Mouse (Mus musculus) thymus, adult 2 months (tissue): ENCODE measurements around the gene C530008M17Rik. TPM values are rescaled to one million over a fixed set of nuclear protein-coding genes. Genes with fewer than 3 reads are reported as not detected.

Experiments used
- DNase-seq: peaks from one replicate; pipeline ENCODE4 v3.0.0; 2021
- H3K27ac ChIP-seq: fragments of 200-500 bp; 2 replicates; pipeline ENCODE4 v1.5.1; 2012; ENCODE audit warnings: low read length, control low read depth; ENCODE audit not compliant: control insufficient read depth, insufficient read depth
- H3K27me3 ChIP-seq: fragments of 200-500 bp; 2 replicates; pipeline ENCODE4 v1.6.1; 2012; ENCODE audit warnings: mild to moderate bottlenecking, low read length, moderate library complexity, mixed read lengths; ENCODE audit not compliant: control insufficient read depth, insufficient read depth
- H3K36me3 ChIP-seq: fragments of 200-500 bp; 2 replicates; pipeline ENCODE4 v1.6.1; 2012; ENCODE audit warnings: mild to moderate bottlenecking, low read length, moderate library complexity; ENCODE audit not compliant: control insufficient read depth, insufficient read depth
- H3K4me1 ChIP-seq: fragments of 200-500 bp; replicated peaks from 2 replicates; pipeline ENCODE4 v1.6.1; 2012; ENCODE audit warnings: low read length; ENCODE audit not compliant: control insufficient read depth, insufficient read depth
- H3K4me3 ChIP-seq: fragments of 200-500 bp; 2 replicates; pipeline ENCODE4 v1.5.1; 2012; ENCODE audit warnings: mild to moderate bottlenecking, low read length, control low read depth, moderate library complexity; ENCODE audit not compliant: control insufficient read depth, insufficient read depth
- CTCF ChIP-seq: fragments of 200-500 bp; IDR thresholded peaks from 2 replicates; pipeline ENCODE4 v1.5.1; 2012; ENCODE audit warnings: mild to moderate bottlenecking, control low read depth, low read length, moderate library complexity, borderline replicate concordance; ENCODE audit not compliant: control insufficient read depth, poor library complexity, insufficient read depth; ENCODE audit errors: extremely low read depth
- POLR2A ChIP-seq: fragments of 200-500 bp; IDR thresholded peaks from 2 replicates; pipeline ENCODE4 v1.6.1; 2012; ENCODE audit warnings: mild to moderate bottlenecking, low read length, control low read depth, moderate library complexity; ENCODE audit not compliant: control insufficient read depth, poor library complexity, insufficient read depth; ENCODE audit errors: extremely low read depth
- WGBS: fragments of 180-500 bp; shearing (Covaris S2); methylation state at CpG from one replicate; pipeline ENCODE4 v1.1.7; 2018; 5-methylcytosine and 5-hydroxymethylcytosine counted together
- polyA plus RNA-seq: library from polyadenylated mRNA; depleted of rRNA; stranded (reverse); fragments of >200 nt; gene quantifications from 2 replicates; pipeline ENCODE4 v1.2.3, GENCODE M21; 2012

The C530008M17Rik gene
- polyA plus RNA-seq, 1 experiment: 1.3 TPM

DNA sequence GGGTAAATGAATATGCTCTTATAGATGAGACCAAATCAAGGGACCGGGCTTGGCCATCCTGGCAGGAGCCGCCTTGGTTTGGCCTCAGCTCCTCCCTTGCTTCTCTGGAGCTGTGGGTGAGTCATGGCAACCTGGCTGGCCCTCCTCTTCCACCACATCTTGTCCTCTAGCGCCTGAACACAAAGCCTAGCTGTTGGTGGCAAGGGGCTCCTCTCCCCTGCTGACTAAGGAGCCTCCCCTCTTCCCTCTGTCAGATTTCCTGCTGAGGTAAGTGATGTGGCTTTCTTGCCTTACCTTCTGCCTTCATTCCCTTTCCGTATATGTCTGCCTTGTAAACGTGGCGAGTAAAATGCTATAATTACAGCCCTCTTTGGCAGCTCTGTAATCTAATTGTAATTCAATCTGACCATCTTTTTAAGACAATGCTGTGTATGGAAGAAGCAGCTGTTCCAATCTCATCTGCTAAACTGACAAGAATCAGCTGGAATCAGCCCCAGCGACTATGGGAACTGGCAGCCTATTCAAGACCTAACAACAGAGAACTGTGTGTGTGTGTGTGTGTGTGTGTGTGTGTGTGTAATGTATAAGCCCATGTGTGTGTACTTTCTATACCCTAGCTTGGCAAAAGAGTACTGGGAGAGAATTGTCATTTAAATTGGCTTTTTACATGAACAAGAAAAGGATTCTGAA is 126.2 kb downstream of the C530008M17Rik start:
- TF ChIP-seq POLR2A: no peak
- no peak for TF ChIP-seq CTCF
- WGBS: 71% methylated on average over 7 of the region's 7 CpGs
- Histone ChIP-seq H3K27ac (no peak overlapping the region), H3K4me1 (peaks cover 5% of the 10 kb centered on the region; the same call in 1 of the 2 replicates), H3K27me3 (no peaks in the 10 kb centered on the region), H3K36me3 (no peaks in the 10 kb centered on the region), H3K4me3 (no peak overlapping the region)
- no peak for DNase-seq

DNA sequence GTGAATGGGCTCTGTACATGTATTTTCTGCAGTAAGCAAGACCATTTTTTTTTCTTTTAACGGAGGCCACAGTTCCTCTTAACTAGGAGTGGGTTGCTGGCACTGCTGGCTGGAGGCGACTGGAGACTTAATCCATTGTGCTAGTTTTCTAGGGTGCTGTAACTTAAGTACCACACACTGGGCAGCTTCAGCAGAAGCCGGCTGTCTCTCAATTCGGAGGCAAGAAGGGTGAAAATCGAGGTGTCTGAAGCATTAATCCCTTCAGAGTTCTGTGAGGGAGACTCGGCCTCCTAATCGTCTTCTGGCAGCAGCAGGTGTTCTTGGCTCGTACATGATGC is 126.8 kb downstream of the C530008M17Rik start:
- 86% methylated on average over 8 of the region's 8 CpGs for WGBS
- no peaks in the 10 kb centered on the region for H3K27me3 ChIP-seq
- no peak overlapping the region for H3K4me3 ChIP-seq
- H3K27ac ChIP-seq: no peak overlapping the region
- peaks cover 5% of the 10 kb centered on the region; the same call in 1 of the 2 replicates for H3K4me1 ChIP-seq
- no peaks in the 10 kb centered on the region for H3K36me3 ChIP-seq
- TF ChIP-seq POLR2A (no peak), CTCF (no peak)
- no peak for DNase-seq

DNA sequence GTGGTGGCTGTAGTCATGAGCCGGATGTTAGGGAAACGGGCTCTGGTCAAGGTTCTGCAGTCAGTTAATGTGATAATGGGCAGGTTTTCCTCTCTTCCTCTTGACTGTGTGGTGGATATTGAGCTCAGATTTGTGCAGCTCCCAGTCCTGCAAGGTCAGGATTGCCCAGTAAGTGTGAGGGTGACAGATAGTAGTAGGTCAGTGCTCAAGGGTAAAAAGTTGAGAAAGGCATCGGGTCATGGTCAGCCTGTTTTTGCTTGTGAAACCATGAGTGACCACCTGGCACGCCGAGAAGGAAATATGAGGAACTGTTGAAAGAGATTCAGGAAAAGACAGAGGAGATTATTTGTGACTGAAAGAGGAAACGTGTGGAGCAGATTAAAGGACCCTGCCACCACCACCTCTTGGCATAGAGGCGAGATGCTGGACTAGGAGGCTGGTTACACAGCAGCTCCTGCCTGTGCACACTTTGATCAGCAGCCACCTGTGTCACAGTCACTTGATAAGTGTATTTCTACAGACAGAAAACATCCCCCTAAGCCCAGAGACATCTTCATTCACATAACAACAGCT is 127.9 kb downstream of the C530008M17Rik start:
- no peaks in the 10 kb centered on the region for H3K27me3 ChIP-seq
- TF ChIP-seq CTCF (no peak), POLR2A (no peak)
- no peak overlapping the region for H3K27ac ChIP-seq
- peaks cover 2% of the 10 kb centered on the region; the same call in 1 of the 2 replicates for H3K4me1 ChIP-seq
- no peaks in the 10 kb centered on the region for H3K36me3 ChIP-seq
- no peak for DNase-seq
- 48% methylated on average over 7 of the region's 7 CpGs for WGBS
- no peak overlapping the region for H3K4me3 ChIP-seq

DNA sequence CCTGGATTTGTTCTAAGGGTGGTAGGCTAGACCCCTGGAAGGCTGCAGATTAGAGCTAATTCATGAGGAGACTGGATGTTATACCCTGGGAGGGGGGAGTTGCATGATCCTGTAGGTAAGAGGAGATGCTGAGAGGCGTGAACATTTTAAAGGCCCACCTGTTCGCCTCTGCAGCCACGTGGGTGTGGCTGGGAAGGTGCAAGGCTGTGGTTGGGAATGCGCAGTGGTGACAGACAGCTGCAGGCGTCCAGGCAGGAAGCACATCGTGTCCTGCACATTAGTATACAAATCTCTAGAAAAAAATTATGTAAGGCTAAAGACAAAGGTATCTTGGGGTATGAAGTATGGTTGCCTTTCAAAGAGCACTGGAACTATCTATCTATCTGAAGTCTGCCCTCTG is 128.7 kb downstream of the C530008M17Rik start:
- no peaks in the 10 kb centered on the region for H3K36me3 ChIP-seq
- no peaks in the 10 kb centered on the region for H3K4me1 ChIP-seq
- WGBS: 55% methylated on average over 6 of the region's 6 CpGs
- DNase-seq: no peak
- H3K4me3 ChIP-seq: no peak overlapping the region
- H3K27me3 ChIP-seq: no peaks in the 10 kb centered on the region
- TF ChIP-seq POLR2A: no peak
- no peak for TF ChIP-seq CTCF
- no peak overlapping the region for H3K27ac ChIP-seq

DNA sequence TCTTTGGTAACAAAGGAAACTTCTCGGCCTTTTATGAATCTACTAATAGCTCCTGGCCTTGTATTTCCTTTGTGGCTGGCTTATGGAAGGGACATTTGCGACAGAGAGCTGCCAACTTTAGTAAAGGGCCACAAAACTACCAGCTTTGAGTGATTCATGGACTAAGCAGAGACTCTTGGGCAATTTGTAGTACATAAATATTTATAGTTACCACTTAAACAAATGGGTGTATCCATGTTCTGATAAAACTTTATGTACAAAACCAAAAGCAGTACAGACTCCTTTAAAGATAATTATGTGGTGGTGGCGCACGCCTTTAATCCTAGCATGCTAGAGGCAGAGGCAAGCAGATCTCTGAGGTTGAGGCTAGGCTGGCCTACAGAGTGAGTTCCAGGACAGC is 133.6 kb downstream of the C530008M17Rik start:
- H3K27me3 ChIP-seq: no peaks in the 10 kb centered on the region
- 93% methylated on average over 4 of the region's 4 CpGs for WGBS
- TF ChIP-seq CTCF (no peak), POLR2A (no peak)
- no peak for DNase-seq
- no peak overlapping the region for H3K4me3 ChIP-seq
- no peak overlapping the region for H3K27ac ChIP-seq
- no peaks in the 10 kb centered on the region for H3K36me3 ChIP-seq
- no peaks in the 10 kb centered on the region for H3K4me1 ChIP-seq

DNA sequence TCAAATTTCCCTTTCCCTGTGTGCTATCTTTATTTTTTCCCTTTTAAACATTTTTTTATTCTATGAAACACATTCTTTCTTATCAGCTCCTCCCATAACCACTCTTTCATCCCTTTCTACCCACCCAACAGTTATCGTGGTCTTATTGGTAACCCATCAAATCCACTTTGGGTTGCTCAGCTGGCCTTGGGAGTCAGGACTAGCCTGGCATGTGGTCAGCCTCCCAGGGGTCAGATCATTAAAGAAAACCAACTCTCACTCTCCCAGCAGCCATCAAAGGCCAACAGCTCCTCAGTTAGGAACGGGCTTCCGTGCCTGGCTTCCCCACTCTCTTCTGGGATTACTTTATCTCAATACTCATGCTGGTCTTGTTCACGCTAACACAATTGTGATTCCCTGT is 135.0 kb downstream of the C530008M17Rik start:
- WGBS: 61% methylated on average over 4 of the region's 4 CpGs
- H3K27me3 ChIP-seq: no peaks in the 10 kb centered on the region

DNA sequence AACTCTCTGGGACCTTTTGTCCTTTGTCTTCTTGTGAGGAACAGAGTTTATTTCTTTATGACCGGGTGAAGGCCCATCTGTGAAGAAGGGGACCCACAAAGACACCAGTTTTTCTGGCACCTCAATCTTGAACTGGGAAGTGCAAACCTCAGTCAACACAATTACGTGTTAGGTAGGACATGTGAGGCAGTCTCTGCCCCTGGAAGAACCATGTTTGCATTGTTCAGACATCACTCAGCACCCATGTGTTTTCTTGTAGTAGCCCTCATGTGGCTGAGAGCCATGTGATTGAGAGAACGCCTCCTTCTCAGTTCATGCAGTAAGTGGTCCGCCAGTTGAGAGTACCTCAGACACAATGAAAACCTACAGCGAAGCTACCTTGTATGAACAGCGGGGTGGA is 136.4 kb downstream of the C530008M17Rik start:
- no peak for DNase-seq
- H3K4me3 ChIP-seq: no peak overlapping the region
- 95% methylated on average over 6 of the region's 6 CpGs for WGBS
- H3K27ac ChIP-seq: no peak overlapping the region
- H3K4me1 ChIP-seq: no peaks in the 10 kb centered on the region
- TF ChIP-seq CTCF (no peak), POLR2A (no peak)
- no peaks in the 10 kb centered on the region for H3K27me3 ChIP-seq
- H3K36me3 ChIP-seq: no peaks in the 10 kb centered on the region

More for the DNA sequence above, 135.0 kb downstream of the C530008M17Rik start:
- TF ChIP-seq CTCF (no peak), POLR2A (no peak)
- H3K36me3 ChIP-seq: no peaks in the 10 kb centered on the region
- no peak for DNase-seq
- no peaks in the 10 kb centered on the region for H3K4me1 ChIP-seq
- no peak overlapping the region for H3K4me3 ChIP-seq
- H3K27ac ChIP-seq: no peak overlapping the region
